Mouse (Mus musculus) CD4-positive, CD25-positive, alpha-beta regulatory T cell, adult 2 months (primary cell): ENCODE data around the gene Serpinb1a.

ENCODE experiments used
- DNase-seq: peaks from one replicate; pipeline ENCODE4 v3.0.0-alpha.2; 2012; ENCODE audit warnings: low read depth, low spot score

Serpinb1a gene

DNA sequence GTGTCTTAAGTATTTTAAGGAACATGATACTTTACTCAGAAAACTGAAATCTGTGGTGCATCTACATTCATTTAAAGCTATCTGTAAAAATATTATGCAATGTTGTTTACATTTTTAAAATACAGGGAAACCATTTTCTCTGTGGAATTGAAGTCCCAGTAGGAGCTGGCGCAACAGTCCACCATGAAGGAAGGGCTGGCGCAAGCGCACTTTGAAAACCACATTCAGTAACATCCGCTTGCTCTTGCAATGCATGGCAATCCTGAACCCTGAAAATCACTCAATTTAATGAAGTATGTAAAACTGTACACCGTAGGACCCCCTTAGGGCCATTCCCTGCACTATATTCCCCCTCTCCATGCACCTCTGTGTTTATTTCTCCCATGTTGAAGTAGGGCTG lies 16.5 kb downstream of the Serpinb1a start:
- DNase-seq = no peak

DNA sequence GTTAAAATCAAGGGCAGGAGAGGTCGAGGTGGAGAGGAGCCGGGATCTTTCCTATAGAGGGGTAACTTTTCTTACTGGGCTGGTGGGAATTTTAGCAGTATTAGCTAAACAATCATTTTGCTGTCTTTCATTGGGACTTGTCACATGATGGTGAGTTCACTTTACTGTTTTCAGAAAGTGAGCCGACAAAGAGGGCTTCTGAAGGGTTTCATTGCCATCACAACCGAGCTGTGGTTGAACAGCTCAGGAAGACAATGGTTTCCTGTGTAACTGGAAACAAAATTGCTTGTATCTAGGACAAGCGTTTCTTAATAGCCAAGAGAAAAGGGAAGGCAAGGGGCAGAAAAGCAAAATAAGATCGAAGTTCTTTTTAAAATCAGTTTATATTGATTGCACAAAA lies 17.7 kb downstream of the Serpinb1a start:
- peak; percentile 16 for DNase-seq

DNA sequence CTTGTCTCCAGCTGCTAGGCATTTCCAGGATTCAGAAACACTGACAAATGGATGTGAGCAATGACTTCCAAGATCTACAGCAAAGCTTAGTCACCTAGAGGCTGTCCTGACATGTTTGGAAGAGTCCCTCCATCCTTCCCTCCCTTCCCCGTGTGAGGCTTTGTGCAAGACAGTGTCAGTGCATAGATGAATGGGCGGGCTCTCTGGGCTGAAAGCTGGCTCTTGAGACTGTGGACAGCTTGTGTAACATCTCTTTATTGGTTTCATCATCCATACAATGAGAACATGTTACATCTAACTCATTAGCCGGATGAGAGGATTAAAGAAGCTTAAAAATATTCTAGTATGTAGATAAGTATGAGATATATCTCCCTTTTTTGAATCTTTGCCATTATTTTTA lies 18.2 kb downstream of the Serpinb1a start:
- DNase-seq = no peak

DNA sequence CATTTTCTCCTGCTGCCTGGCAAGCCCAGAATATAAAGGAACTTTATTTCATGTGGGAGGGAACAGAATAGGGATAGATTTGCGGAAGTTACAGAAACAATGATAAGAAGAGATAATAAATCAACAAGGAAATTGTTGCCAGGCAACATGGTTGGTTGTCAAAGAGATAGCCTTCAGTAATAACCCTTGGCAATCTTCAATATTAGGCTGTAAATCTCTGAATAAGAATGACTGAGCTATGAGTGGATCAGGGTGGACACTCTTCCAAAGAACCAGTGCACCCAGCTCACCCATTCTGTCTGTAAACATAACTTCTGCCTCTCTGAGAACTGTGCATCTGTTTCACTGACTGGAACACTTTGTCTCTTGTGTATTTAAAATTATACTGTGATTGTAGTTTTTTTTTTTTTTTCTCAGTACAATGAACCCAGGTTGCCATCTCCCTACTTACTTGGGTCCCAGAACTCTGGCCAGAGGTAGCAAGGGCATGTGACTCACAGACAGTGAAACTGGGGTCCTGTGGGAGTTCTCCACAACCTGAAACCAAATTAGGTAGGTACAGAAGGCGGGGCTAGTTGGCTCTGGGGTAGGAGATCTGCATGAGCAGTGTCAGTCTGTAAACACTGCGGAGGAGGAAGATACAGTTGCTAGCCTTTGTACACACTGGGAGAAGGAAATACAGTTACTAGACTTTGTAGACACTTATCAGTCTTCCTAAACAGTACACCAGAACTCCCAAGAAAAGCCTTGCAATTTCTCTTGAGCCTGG lies 19.3 kb downstream of the Serpinb1a start:
- no peak for DNase-seq

DNA sequence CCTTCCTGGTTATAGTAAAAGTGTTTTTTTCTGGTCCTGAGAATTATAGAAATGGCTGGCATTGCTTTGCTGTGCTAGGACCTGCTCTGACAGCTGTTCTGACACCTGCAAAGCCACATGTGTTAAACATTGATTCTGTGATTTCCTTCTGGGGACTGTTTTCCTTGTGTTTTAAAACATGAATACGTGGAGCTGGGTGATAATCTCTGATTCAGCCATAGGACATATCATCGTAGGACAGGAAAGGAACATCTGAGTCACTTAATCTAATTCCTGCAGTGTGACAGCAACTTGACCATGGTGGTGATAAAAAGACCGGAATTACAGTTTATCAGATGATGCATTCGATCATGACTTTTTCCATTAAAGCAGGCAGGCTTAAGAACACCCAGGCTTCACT lies 22.1 kb downstream of the Serpinb1a start:
- no peak for DNase-seq

DNA sequence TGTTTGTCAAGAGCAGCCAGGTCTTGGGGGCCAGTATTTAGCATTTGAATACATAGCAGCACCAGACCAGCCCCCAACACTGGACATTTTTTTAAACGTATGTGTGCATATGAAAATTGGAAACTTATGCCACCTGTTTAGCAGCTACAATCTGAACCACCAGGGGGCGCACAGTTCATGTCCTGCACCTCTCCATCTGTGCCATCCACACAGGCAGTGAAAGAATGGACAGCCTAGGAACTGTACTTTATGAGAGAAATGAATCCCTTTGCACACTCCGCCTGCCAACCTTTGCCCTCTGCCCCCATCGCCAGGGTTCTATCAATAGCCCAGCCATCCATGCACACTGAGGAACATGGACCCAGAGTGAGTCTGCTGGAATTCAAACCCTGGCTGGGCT lies 23.0 kb downstream of the Serpinb1a start:
- DNase-seq = peak; percentile 72

DNA sequence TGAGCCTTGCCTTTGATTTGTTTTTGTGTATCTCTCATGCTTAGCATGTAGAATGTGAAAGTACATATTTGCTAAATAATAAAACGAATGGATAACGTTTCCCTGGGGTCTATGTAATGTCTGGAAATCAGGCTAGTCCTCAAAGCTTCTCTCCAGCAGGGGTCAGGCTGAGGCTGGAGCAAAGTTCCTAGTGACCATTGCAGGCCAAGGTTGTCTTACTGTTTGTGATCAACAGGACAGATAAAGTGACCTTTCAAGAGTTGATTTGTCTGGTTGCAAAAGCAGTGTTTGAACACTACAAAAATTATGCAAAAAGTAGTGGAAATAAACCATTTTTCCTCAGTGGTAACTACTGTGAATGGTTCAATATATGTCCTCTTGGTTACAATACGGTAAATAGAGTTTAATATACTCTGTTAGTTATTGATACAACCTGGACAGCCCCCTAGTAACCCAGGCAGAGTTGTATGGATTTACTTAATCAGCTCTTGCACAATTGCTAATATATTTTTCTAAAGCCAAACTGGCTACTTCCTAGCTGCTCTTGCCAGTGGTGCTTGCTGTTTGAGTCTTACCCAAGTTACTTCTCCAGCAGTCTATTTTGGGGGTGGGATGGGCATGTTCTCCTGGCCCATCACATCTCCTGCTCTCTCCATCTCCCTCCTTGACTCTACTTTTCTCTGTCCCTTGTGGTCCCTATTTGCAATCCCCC lies 23.7 kb downstream of the Serpinb1a start:
- DNase-seq = no peak

DNA sequence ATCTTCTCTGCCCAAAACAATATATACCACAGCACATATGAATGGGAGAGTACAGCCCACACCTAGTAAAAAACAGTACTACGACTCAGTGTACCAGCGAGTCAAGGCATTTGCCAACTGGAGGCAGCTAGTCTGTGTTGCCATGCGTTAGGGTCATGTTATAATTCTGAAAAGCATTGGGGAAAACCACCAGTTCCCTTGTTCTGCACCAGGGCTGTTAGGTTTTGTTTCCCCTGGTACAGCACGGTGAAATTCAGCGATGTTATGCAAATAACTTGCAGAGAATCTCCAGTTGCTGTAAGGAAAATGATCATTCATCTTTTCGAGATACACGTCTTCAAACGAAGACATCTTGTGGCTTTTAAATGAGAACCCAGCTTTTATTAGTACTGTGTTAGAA lies 25.4 kb downstream of the Serpinb1a start:
- DNase-seq = no peak

DNA sequence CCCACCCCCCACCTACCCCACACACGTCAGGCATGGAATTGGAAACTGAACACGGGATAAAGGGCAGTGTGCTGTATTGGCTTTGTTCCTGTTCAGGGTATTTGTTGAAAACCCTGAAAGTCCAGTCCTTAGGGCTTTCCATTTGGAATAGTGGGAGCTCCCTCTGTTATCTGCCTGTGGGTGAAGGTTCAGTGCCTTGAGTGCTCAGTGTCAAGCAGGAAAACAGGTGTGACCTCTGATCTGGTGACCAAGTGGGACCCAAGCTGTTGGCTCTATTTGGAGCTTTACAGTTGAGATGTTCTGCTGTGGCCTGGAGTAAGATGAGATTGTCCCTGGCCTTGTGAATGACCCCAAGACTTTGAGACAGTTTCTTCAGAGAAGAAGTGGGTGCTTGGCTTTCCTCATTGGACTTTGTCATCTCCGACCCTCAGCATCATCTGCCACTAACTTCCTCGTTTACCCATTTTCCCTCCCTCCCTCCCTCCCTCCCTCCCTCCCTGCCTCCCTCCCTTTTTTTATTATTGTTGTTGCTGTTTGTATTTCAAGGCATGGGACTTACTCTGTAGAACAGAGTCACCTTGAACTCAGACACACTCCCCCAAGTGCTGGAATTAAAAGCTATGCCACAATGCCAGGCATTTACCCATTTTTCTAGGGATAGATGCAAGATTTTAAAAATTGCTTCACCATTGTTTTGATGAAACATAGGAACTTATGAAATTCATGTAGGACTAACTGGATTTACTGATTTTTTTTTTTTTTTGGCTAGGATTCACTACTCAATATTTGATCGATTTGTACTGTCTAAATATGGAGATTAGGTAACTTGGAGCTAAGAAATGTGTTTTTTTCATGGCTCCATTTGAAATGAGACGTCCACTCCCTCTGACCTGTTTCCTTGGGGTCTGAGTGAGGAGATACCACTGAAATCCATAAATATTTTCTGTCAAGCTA lies 26.3 kb downstream of the Serpinb1a start:
- no peak for DNase-seq

DNA sequence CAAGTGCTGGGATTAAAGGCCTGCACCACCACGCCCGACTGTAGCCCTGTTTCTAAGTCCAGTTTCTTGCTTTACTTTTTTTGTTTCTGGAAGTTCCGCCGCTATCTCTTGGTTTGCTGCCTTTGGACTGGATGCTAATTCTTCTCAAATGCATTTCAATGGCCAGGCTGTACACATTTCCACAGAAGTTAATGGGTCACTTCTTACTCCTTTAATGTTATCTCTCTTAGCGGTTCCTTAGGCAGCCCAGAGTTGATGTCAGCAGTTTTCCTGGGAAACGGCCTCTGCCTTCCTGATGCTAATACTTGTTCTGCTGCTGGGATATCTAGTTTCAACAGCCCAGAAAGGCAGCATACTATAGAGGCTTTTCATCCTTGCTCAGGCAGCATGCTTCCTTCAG lies 27.9 kb downstream of the Serpinb1a start:
- no peak for DNase-seq

DNA sequence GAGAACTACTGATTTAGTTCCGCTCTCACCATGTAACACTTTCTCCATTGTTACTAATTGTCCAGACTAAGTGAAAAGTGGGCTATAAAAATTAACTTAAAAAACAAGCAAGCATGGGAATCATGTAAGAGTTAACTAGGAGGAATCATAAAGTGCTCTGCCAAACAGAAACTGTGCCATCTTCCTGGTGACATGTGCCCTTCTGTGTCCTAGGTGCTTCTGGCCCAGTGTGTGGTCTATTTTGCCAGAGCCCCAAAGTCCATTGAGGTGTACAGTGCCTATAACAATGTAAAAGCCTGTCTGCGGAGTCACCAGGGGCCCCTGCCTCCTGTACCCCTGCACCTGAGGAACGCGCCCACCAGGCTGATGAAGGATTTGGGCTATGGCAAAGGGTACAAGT lies 29.3 kb downstream of the Serpinb1a start:
- DNase-seq = no peak

DNA sequence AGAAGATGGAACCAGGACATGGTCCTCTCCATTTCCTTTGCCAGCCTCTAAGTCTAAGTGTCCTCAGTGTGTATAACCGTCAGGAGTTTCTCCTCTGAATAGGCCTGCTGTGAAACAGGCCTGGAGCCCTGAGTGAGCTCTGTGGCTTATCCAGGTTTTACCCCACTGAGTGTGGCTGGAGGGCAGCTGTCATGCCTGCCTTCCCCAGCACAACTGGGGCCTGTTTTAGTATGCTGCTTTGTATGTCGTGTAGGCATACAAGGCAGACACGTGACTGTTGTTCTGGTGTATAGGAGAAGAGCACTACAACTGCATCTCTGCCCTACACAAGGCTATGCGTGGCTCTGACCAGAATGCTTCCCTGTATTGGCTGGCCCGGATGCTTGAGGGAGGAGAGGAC lies 31.1 kb downstream of the Serpinb1a start:
- DNase-seq = no peak

DNA sequence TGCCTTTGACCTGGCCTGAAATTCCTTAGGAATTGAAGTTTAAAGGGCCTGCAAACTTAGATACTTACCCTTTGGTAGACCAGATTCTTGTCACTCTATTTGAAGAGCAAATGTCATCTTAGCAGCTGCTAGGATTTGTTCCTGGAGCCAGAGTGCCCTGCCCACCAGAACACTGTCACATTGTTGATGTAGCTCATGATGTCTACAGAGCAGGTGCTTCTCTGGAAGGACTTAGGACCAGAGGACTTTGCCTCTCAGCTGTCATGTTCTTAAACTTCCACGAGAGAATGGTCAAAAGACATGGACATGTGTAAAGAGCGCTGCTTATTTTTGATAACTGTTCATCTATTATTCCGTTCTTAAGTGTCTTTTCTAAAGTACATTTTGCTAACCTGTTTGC lies 31.7 kb downstream of the Serpinb1a start:
- no peak for DNase-seq

DNA sequence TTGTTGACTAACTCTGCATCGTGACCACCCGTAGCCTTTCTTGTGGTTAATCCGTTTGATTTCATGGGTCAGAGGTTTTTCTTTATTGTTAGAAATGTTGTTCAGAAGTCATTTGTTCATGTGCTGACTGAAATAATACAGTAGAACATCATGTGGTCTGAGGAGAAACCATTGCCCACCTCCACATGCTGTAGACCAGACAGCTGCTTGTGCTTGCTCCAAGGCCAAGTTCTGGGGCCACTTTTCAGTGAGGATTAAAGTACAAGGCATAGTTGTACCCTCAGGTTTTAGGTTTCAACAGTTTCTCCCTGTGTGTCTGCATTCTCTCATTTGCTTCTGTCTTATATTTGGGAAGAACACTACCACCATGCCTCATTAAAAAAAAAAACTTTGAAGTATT lies 43.4 kb downstream of the Serpinb1a start:
- no peak for DNase-seq

DNA sequence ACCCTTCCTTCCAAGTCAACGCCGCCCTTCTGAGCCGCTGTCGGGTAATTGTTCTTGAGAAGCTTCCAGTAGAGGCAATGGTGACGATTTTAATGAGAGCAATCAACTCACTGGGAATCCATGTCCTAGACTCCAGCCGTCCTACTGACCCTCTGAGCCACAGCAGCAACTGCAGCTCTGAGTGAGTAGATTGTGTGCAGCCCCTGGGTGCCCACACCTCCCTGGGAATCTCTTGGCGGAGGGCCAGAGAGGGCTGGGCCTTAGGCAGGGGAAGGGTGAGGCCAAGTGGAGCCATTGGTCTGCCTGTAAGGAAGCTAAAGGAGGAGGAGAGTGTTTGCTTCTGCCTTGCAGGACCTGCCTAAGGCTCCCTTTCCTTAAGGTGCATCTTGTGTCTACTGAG lies 44.2 kb downstream of the Serpinb1a start:
- DNase-seq = no peak

DNA sequence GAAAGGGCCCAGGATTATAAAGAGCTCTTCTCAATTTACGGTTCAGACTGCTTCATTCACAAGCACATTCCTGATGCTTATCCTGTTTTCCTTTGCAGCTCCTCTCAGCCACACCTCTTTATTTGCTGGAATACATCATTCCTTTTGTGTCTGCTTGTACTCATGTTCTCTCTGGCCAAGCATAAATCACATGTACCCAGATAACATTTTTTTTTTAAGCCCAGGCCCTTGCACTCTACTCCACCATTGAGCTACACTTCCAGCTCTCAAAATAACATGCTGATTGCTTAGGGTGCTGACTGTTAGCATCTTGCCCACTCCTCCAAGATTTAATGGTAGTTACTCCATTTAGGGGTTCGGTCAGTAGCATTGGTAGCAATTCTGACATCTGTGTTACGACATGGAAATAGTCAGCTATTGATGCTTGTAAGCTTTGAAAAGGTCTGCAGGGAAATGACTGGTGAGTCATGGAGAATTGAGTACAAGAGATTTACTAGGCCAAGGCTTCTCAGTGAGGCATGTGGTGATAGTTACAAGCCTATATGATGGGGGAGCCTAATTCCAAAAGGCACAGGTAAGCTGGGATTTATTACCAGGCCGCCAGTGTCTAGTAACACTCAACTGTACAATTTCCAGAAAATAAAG lies 47.2 kb downstream of the Serpinb1a start:
- no peak for DNase-seq

DNA sequence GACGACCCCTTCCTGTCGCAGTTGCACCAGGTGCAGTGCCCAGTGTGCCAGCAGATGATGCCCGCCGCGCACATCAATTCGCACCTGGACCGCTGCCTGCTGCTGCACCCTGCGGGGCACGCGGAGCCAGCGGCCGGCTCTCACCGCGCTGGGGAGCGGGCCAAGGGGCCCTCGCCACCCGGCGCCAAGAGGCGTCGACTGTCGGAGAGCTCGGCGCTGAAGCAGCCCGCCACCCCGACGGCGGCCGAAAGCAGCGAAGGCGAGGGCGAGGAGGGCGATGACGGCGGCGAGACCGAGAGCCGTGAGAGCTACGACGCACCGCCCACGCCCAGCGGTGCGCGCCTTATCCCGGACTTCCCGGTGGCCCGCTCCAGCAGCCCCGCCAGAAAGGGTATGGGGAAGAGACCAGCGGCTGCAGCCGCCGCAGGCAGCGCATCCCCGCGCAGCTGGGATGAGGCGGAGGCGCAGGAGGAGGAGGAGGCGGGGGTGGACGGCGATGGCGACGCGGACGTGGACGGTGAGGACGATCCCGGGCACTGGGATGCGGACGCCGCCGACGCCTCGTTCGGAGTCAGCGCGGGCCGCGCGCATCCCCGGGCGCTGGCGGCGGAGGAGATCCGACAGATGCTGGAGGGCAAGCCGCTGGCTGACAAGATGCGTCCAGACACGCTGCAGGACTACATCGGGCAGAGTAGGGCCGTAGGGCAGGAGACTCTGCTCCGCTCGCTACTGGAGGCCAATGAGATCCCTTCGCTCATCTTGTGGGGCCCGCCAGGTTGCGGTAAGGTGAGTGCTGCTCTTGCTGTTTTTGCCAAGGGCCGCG lies 48.5 kb downstream of the Serpinb1a start, which contains the start of gene D930007J09Rik:
Gene D930007J09Rik, minus strand, starts transcription at position 591 of the 823 bp plus-strand sequence.
- DNase-seq = peak; percentile 64

DNA sequence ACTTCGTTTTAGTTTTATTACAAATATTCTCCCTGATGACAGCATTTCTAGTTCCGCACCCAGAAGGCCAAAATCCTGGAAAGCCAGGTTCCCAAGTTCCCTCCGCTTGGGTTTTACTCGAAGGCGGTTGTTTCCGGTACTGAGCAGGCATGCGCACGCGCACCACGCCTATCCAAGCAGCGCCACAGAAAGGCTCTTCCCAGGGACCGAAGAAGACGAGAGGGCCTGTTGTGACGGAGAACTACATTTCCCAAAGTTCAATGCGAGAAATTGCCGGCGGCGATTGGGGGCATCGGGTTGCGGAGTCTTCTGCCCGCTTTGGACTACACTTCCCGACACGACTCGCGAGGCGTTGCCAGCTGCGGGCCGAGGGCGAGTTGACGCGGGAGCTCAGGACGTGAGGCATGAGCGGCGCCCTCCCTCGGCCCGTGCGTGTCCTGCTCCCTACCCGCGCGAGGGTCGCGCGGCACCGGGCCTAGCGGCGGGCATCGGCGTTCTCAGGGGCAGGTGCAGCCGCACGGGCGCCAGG lies 49.2 kb downstream of the Serpinb1a start, which contains the start of gene Wrnip1:
Gene Wrnip1, plus strand, starts transcription at position 346 of the 529 bp plus-strand sequence.
- DNase-seq = peak; percentile 98

DNA sequence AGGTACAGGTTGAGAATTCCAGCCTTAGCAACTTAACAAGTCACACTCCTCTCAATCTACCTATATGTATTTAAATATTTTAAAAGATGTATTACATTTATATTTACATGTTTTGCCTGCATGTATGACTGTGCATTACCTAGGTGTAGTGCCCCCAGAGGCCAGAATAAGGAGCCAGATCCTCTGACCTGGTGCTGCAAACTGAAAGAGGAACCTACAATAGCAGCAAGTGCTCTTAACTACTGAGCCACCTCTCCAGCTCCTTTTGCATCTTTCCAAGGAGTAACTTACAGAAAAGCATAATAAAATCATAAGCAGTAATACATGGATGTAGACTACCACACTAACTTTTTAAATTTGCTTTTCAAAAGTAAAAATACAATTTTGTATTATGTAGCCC lies 50.1 kb downstream of the Serpinb1a start:
- DNase-seq = peak; percentile 70

DNA sequence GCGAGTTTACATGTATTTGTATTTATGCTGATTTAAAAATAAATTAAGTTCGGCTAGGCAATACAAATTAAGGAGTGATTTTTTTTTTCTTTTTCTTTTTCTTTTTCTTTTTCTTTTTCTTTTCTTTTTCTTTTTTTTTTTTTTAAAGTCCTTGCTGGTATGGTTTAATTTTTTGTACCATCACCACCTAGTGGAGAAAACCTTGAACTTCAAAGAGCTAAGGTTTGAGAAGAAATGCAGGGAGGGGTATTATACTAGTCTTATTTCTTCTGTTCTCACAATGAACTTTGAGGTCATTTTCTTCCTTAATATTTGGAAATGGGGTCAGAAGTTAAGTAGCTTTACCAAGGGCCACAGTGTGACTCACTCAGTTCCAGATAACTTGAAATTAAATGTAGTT lies 51.9 kb downstream of the Serpinb1a start:
- DNase-seq = peak; percentile 62
